Mouse (Mus musculus) ES-E14 (cell line): ENCODE measurements around the gene Nptx1.

Experiments
- CHD2 ChIP-seq: IDR thresholded peaks from 2 replicates; pipeline ENCODE4 v1.6.1; 2014; ENCODE audit warnings: mild to moderate bottlenecking, low read depth, low read length, inconsistent platforms
- HCFC1 ChIP-seq: IDR thresholded peaks from 2 replicates; pipeline ENCODE4 v1.6.1; 2012; ENCODE audit warnings: low read length, inconsistent platforms, borderline replicate concordance; ENCODE audit not compliant: insufficient read depth
- MAFK ChIP-seq: IDR thresholded peaks from 2 replicates; pipeline ENCODE4 v1.6.1; 2014; ENCODE audit warnings: mild to moderate bottlenecking, low read depth, low read length, inconsistent platforms; ENCODE audit not compliant: insufficient read depth
- ZC3H11A ChIP-seq: IDR thresholded peaks from 2 replicates; pipeline ENCODE4 v1.6.1; 2012; ENCODE audit warnings: low read depth, mild to moderate bottlenecking, inconsistent platforms, low read length, borderline replicate concordance
- ZNF384 ChIP-seq: IDR thresholded peaks from 2 replicates; pipeline ENCODE4 v1.6.1; 2012; ENCODE audit warnings: low read depth, low read length, inconsistent platforms

DNA sequence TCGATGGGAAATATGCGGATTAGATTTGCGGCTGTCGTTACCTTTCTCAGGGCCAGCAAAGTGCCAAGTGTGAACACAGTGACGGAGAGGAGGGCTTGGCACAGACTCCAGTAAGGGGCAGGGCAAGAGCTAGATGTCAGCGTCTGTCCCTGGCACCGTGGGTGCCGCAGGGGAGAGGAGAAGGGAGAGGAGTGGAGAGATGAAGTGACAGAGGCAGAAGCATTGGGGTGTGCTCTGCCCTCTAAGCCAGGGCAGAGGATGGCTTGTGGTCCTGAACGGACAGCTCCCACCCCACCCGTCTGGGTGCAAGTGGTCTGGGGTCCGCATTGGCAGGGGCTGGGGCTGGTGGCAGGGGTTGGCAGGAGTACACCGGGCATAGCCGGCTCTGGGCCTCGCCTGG is 7.6 kb downstream of the Nptx1 start:
- TF ChIP-seq CHD2 (no peak), ZC3H11A (no peak), HCFC1 (no peak), MAFK (no peak), ZNF384 (no peak)
